Mouse (Mus musculus) kidney, embryonic 16.5 days (tissue): Measurements from ENCODE around the gene Fchsd2. TPM values are rescaled to one million over a fixed set of nuclear protein-coding genes. Genes with fewer than 3 reads are reported as not detected.
A peak's percentile ranks its signal among the peaks of the same experiment; 100 is the strongest.

Experiments used
- ATAC-seq: fragments of 200-750 bp; cut with Nextera tagmentation; 2 replicates; pipeline ENCODE4 v1.8.0; 2017; ENCODE audit warnings: moderate TSS enrichment; ENCODE audit not compliant: low FRiP score, low TSS enrichment
- H3K27ac ChIP-seq: fragments of 300-500 bp; sonication (generic); 2 replicates; pipeline ENCODE4 v1.5.1; 2014; ENCODE audit warnings: low read length
- H3K27me3 ChIP-seq: fragments of 300-500 bp; sonication (generic); 2 replicates; pipeline ENCODE4 v1.6.1; 2014; ENCODE audit warnings: low read length, control low read depth, mixed read lengths; ENCODE audit not compliant: insufficient read depth
- H3K36me3 ChIP-seq: fragments of 300-500 bp; sonication (generic); 2 replicates; pipeline ENCODE4 v1.6.1; 2014; ENCODE audit warnings: low read length, control low read depth, mixed read lengths; ENCODE audit not compliant: insufficient read depth
- H3K4me1 ChIP-seq: fragments of 300-500 bp; sonication (generic); 2 replicates; pipeline ENCODE4 v1.6.1; 2014; ENCODE audit warnings: low read length, control low read depth, mixed read lengths; ENCODE audit not compliant: insufficient read depth
- H3K4me2 ChIP-seq: fragments of 300-500 bp; sonication (generic); replicated peaks from 2 replicates; pipeline ENCODE4 v1.6.1; 2014; ENCODE audit warnings: low read depth, low read length
- H3K4me3 ChIP-seq: fragments of 300-500 bp; sonication (generic); 2 replicates; pipeline ENCODE4 v1.5.1; 2014; ENCODE audit warnings: mild to moderate bottlenecking, low read length
- H3K9ac ChIP-seq: fragments of 300-500 bp; sonication (generic); replicated peaks from 2 replicates; pipeline ENCODE4 v1.6.1; 2014; ENCODE audit warnings: low read length
- H3K9me3 ChIP-seq: fragments of 300-500 bp; sonication (generic); 2 replicates; pipeline ENCODE4 v1.6.1; 2016; ENCODE audit warnings: low read length, control low read depth
- WGBS: fragments of 180-500 bp; shearing (Covaris S2); extraction: QIAGEN DNeasy Blood & Tissue Kit; methylation state at CpG from one replicate; pipeline ENCODE4 v1.1.7; 2014; 5-methylcytosine and 5-hydroxymethylcytosine counted together
- polyA plus RNA-seq: library from polyadenylated mRNA; unstranded; fragments of >200 nt; fragmentation: Nextera tagmentation; extraction: Ambion mirVana; gene quantifications from 2 replicates; pipeline ENCODE4 v1.2.1, GENCODE M21; 2015

The Fchsd2 gene
- polyA plus RNA-seq, 1 experiment from 2014 or later = 24.6 TPM

- 56% methylated on average over 3 of the region's 3 CpGs for WGBS
- ATAC-seq = no peak
- no peak overlapping the region for H3K27ac ChIP-seq
- no peak overlapping the region for H3K4me2 ChIP-seq
- no peaks in the 10 kb centered on the region for H3K36me3 ChIP-seq
- H3K9me3 ChIP-seq = no peaks in the 10 kb centered on the region
- peaks cover 4% of the 10 kb centered on the region; the same call in 1 of the 2 replicates for H3K4me1 ChIP-seq
- no peak overlapping the region for H3K4me3 ChIP-seq
- H3K9ac ChIP-seq = no peak overlapping the region
- no peaks in the 10 kb centered on the region for H3K27me3 ChIP-seq
Measured at GRCm38 (mm10) chr7:101093231-101093630, 568 bp downstream of the Fchsd2 start.

DNA sequence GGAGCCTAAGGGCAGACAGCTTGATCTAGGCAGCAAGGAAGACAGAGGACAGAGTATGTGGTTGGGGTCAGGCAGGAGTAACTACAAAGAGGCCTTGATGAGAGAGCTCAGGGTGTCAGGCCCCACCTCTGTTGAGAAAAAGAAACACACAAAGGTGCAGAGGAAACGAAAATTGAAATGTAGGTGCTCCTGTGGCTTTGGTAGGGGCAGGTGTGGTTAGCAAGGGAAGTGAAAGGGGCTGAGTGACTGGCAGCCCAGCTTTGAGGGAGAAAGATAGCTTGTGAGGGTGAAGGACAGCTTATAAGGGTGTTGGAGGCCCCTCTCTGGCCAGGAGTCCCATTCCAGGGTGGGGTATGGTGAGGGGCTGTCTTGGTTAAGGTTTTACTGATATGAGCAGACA is 2.1 kb downstream of the Fchsd2 start:
- ATAC-seq = no peak
- Histone ChIP-seq H3K36me3 (no peaks in the 10 kb centered on the region), H3K9ac (no peak overlapping the region), H3K4me3 (no peak overlapping the region), H3K9me3 (no peaks in the 10 kb centered on the region), H3K27me3 (no peaks in the 10 kb centered on the region), H3K4me2 (no peak overlapping the region), H3K4me1 (peaks cover 4% of the 10 kb centered on the region; the same call in 1 of the 2 replicates), H3K27ac (no peak overlapping the region)
- 63% methylated on average over 1 of the region's 1 CpGs for WGBS

- Histone ChIP-seq H3K36me3 (no peaks in the 10 kb centered on the region), H3K4me1 (peaks cover 4% of the 10 kb centered on the region; the same call in 1 of the 2 replicates), H3K27ac (no peak overlapping the region), H3K27me3 (no peaks in the 10 kb centered on the region), H3K9me3 (no peaks in the 10 kb centered on the region), H3K4me3 (no peak overlapping the region), H3K4me2 (no peak overlapping the region), H3K9ac (no peak overlapping the region)
- ATAC-seq = no peak
- WGBS = 64% methylated on average over 5 of the region's 5 CpGs
Measured at GRCm38 (mm10) chr7:101095560-101095959, 2.9 kb downstream of the Fchsd2 start.

DNA sequence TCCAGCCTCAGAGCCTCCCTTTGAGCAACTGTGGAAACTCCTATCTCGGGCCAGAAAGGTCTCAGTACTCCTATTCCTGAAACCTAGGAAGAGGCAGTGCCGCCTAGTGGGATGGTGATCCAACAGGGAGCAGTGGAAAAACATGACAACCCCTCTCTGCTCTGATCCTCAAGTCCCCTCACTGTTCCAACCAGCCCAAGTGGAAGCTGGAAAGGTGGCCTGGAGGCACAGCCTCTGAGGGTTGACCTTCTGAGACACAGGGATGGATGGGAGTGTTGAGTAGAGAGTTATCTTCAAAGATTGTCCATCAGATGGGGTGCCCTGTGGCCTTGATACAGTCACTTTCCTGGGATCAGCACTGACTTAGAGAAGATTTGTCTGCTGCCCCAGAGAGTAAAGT is 3.9 kb downstream of the Fchsd2 start:
- no peak overlapping the region for H3K4me2 ChIP-seq

DNA sequence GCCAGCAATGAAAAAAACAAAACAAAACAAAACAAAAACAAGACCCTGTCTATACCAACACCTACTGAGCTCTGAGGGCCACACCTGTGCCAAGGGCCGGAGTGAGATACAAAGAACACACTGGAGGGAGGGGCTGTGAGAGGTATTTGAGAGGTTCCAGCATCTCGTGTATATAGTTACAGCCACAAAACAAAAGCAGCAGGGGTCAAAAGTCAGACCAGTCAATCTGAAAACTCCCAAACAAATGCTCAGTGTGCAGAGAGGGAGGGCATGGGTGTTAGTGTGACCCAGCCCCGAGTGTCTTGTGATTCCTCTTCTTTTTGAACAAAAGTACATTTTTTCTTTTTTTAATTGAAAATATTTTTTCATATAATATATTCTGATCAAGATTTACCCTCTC is 4.4 kb downstream of the Fchsd2 start:
- H3K36me3 ChIP-seq = no peaks in the 10 kb centered on the region
- no peaks in the 10 kb centered on the region for H3K27me3 ChIP-seq
- H3K4me1 ChIP-seq = peaks cover 4% of the 10 kb centered on the region; the same call in 1 of the 2 replicates
- no peaks in the 10 kb centered on the region for H3K9me3 ChIP-seq
- 57% methylated on average over 3 of the region's 3 CpGs for WGBS
- H3K9ac ChIP-seq = no peak overlapping the region
- no peak overlapping the region for H3K27ac ChIP-seq
- no peak overlapping the region for H3K4me3 ChIP-seq
- no peak overlapping the region for H3K4me2 ChIP-seq
- ATAC-seq = no peak

More for the DNA sequence above, 3.9 kb downstream of the Fchsd2 start:
- ATAC-seq = no peak
- 91% methylated on average over 2 of the region's 2 CpGs for WGBS
- H3K27me3 ChIP-seq = no peaks in the 10 kb centered on the region
- no peaks in the 10 kb centered on the region for H3K36me3 ChIP-seq
- H3K4me3 ChIP-seq = no peak overlapping the region
- no peaks in the 10 kb centered on the region for H3K9me3 ChIP-seq
- no peak overlapping the region for H3K27ac ChIP-seq
- no peak overlapping the region for H3K9ac ChIP-seq
- peaks cover 4% of the 10 kb centered on the region; the same call in 1 of the 2 replicates for H3K4me1 ChIP-seq

DNA sequence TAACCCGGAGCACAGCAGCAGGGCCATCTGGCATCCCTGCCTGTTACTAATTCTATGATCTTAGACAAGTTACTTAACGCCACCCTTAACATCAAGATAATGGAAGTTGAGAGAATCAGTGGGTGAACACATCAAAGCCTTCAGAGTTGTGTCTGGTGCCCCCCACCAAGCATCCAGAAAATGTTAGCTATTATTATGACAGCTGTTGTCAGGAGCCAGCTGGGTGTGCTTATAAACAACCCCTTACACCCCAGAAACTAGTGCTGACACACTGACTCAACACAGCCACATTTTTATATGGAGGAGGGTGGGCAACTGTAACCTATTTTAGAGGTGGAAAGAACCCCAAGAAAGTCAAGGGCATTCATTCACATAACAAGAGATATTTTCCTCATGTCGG is 7.3 kb downstream of the Fchsd2 start:
- H3K9ac ChIP-seq = no peak overlapping the region
- H3K9me3 ChIP-seq = no peaks in the 10 kb centered on the region
- H3K4me2 ChIP-seq = no peak overlapping the region
- 78% methylated on average over 3 of the region's 3 CpGs for WGBS
- no peaks in the 10 kb centered on the region; the same call in 1 of the 2 replicates for H3K4me1 ChIP-seq
- no peaks in the 10 kb centered on the region for H3K27me3 ChIP-seq
- no peak overlapping the region for H3K27ac ChIP-seq
- ATAC-seq = no peak
- no peaks in the 10 kb centered on the region for H3K36me3 ChIP-seq
- H3K4me3 ChIP-seq = no peak overlapping the region

DNA sequence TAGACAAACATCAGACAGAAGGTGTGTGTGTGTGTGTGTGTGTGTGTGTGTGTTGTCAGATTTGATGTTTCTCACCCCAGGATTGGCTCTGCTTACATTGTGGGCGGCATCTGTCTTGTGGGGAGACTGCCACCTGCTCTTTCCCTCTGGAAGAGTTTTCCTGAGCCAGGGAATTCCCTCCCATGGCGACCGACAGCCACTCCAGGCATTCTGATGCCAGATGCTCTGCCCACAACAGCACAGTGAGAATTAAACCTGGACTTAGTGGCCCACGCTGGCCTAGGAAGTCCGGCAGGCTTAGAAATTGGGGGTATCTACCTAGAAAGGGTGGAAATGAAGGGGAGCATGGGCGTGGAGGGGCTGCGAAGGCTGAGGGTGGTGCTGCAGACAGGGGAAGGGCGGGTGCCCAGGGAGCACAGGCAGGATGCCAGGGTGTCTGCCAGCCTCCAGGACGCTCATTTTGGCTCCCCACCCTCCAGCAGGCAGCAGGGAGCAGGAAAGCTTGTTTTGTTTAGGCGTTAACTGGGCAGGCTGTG is 8.6 kb downstream of the Fchsd2 start:
- WGBS = 64% methylated on average over 10 of the region's 10 CpGs
- Histone ChIP-seq H3K27me3 (no peaks in the 10 kb centered on the region), H3K36me3 (no peaks in the 10 kb centered on the region), H3K4me1 (no peaks in the 10 kb centered on the region), H3K4me2 (no peak overlapping the region), H3K4me3 (no peak overlapping the region), H3K9me3 (no peaks in the 10 kb centered on the region), H3K9ac (no peak overlapping the region), H3K27ac (no peak overlapping the region)
- no peak for ATAC-seq

DNA sequence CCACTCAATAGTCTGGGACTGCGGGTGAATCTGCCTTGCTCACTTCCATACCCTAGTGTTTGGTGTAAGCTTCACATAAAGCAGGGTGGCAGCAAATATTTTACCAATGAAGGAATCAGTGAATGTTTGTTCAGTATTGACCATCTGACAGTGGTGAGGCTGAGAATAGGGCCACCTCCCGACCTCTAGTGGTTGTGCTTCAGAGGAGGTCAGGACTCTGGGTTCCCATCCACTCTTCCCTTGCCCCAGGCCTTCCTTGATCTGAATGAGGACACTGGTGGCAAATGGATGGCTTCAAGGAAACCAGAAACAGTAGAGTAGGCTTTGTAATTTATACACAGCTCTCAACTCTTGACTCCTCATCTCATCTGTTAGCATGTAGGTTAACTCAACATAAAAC is 14.0 kb downstream of the Fchsd2 start:
- 68% methylated on average over 2 of the region's 2 CpGs for WGBS
- H3K9me3 ChIP-seq = no peaks in the 10 kb centered on the region
- H3K4me3 ChIP-seq = no peak overlapping the region
- peaks cover 11% of the 10 kb centered on the region for H3K36me3 ChIP-seq
- no peak overlapping the region for H3K27ac ChIP-seq
- ATAC-seq = no peak
- no peak overlapping the region for H3K9ac ChIP-seq
- H3K4me1 ChIP-seq = peaks cover 15% of the 10 kb centered on the region
- H3K27me3 ChIP-seq = no peaks in the 10 kb centered on the region
- H3K4me2 ChIP-seq = no peak overlapping the region

GRCm38 (mm10) chr7:101107073-101107810 is 14.6 kb downstream of the Fchsd2 start:
- WGBS = 35% methylated on average over 5 of the region's 5 CpGs
- no peaks in the 10 kb centered on the region for H3K27me3 ChIP-seq
- H3K9ac ChIP-seq = peak overlapping the region; percentile 89; the same call in 1 of the 2 replicates
- ATAC-seq = no peak
- peaks cover 12% of the 10 kb centered on the region for H3K36me3 ChIP-seq
- peak overlapping the region; percentile 87 for H3K4me2 ChIP-seq
- peaks cover 15% of the 10 kb centered on the region for H3K4me1 ChIP-seq
- H3K27ac ChIP-seq = peak overlapping the region; percentile 99
- H3K4me3 ChIP-seq = peak overlapping the region; percentile 90
- H3K9me3 ChIP-seq = no peaks in the 10 kb centered on the region

DNA sequence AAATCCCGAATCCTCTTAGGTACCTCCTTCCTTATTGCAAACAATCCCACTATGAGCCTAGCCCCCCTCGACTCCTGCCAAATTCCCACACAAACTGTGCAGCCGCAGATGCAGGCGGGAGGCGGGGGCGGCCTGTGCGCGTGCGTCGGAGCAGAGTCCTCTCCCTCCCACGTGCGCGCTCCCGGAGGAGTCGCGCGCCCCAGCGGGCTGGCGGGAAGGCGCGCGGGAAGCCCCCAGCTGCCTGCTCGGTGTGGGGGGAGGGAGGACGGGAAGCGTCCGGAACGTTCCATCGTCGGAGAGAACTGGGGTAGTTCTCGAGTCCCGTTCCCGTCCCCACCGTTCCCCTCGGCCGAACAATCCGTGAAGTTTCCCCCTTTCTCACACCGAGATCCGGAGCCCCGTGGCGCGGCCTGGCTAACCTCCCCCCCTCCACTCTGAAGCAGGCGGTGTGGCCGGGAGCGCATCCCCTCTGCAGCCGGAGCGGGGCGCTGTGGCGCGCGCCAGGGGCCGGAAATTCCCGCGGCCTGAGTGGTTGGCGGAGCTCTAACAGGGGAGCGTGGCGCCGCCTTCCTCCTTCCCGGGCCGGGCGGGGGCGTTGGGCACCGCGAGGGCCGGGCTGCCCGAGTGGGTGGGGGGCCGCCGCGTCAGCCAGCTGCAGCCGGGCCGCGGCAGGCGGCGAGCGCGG is 15.4 kb downstream of the Fchsd2 start:
- H3K4me2 ChIP-seq = peak overlapping the region; percentile 87
- peak; percentile 96 for ATAC-seq

More for the DNA sequence above, 15.4 kb downstream of the Fchsd2 start:
- peak overlapping the region; percentile 99 for H3K27ac ChIP-seq
- WGBS = under 1% methylated on average over 61 of the region's 75 CpGs
- peak overlapping the region; percentile 90 for H3K4me3 ChIP-seq
- peaks cover 14% of the 10 kb centered on the region for H3K36me3 ChIP-seq
- no peaks in the 10 kb centered on the region for H3K9me3 ChIP-seq
- peaks cover 15% of the 10 kb centered on the region for H3K4me1 ChIP-seq
- H3K27me3 ChIP-seq = no peaks in the 10 kb centered on the region
- peak overlapping the region; percentile 89 for H3K9ac ChIP-seq
